Mouse (Mus musculus): ENCODE results near the gene Abl1. TPM values are rescaled to one million over a fixed set of nuclear protein-coding genes. Genes with fewer than 3 reads are reported as not detected.

Gene Abl1
- total RNA-seq, 2 experiments from 2014 or later = 20.9 to 40.4 TPM

- no peak for ATAC-seq (replicated peaks; ENCODE audit: low FRiP score, low TSS enrichment, poor library complexity, severe bottlenecking)
These were observed 122.3 kb downstream of the Abl1 start, which contains the start of gene Qrfp for GRCm38 (mm10) chr2:31810444-31810843. TSS of gene Qrfp (minus strand) at chr2:31810580.

GRCm38 (mm10) chr2:31811086-31811958 is 123.1 kb downstream of the Abl1 start:
- ATAC-seq (replicated peaks; ENCODE audit: low FRiP score, low TSS enrichment, poor library complexity, severe bottlenecking) = no peak

GRCm38 (mm10) chr2:31813641-31814040 is 125.5 kb downstream of the Abl1 start:
- ATAC-seq (replicated peaks; ENCODE audit: low FRiP score, low TSS enrichment, poor library complexity, severe bottlenecking) = no peak

GRCm38 (mm10) chr2:31814699-31815098 is 126.5 kb downstream of the Abl1 start:
- no peak for ATAC-seq (replicated peaks; ENCODE audit: low FRiP score, low TSS enrichment, poor library complexity, severe bottlenecking)

GRCm38 (mm10) chr2:31815367-31815766 is 127.2 kb downstream of the Abl1 start:
- no peak for ATAC-seq (replicated peaks; ENCODE audit: low FRiP score, low TSS enrichment, poor library complexity, severe bottlenecking)

DNA sequence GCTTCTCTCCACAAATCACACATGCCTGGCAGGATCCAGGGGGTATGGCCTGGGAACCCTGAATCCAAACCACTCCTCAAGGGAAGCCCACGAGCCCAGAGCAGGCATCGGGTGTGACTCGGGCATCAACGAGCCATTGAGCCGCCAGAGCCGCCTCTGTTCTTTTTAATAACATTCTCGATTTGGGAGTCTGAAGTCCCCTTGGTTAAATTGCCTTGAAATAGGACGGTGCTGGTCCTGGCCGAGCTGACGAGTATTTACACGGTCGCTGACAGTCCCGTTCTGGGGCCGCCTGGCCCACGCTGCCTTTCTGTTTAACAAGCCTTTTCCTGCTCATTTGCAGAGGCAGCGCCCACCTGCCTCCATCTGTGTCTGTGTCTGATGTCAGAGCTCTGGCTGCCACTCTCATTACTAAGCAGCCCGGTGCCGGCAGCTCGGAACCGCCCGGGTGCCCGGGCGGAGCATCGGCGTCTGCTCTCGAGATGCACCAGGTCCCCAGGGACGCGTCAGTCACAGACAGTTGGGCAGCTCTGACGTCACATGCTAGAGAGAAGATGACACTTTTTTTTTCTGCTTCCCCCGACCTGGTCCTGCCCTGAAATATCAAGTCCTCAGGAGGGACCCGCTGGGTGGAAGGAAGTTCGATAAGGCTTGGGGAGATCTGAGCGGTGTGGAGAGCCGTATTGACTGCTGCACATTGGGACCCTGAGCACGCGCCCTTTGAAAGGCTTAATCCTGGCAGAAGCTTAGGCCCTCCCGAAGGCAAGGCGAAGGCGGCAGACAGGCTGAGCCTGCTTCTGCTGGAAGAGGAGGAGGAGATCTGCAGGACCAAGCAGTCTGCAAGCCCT is 134.6 kb downstream of the Abl1 start:
- no peak for ATAC-seq (replicated peaks; ENCODE audit: low FRiP score, low TSS enrichment, poor library complexity, severe bottlenecking)

GRCm38 (mm10) chr2:31823933-31824730 is 136.0 kb downstream of the Abl1 start:
- no peak for ATAC-seq (replicated peaks; ENCODE audit: low FRiP score, low TSS enrichment, poor library complexity, severe bottlenecking)

- no peak for ATAC-seq (replicated peaks; ENCODE audit: low FRiP score, low TSS enrichment, poor library complexity, severe bottlenecking)
These were observed 137.3 kb downstream of the Abl1 start for GRCm38 (mm10) chr2:31825469-31825911.

- ATAC-seq (replicated peaks; ENCODE audit: low FRiP score, low TSS enrichment, poor library complexity, severe bottlenecking) = no peak
These were observed 138.2 kb downstream of the Abl1 start for GRCm38 (mm10) chr2:31826094-31827085.

DNA sequence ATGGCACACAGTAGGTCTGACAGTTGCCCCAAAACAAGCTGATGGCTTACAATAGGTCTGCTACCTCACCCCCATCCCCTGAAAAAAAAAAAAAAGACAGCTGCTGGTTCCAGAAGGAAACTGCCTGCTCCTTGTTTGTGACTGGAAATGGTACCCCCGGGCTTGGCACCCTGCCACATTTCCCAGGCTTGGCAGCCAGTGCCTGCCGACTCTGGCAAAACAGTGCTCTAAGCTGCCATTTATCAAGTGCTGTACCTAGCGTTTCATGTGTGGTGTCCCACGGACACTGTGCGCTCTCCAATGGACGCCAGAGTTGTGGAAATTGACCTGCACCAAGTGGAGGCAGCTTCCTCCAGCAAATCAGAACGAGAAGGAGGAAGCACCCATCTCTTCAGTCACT is 139.7 kb downstream of the Abl1 start:
- no peak for ATAC-seq (replicated peaks; ENCODE audit: low FRiP score, low TSS enrichment, poor library complexity, severe bottlenecking)

- ATAC-seq (replicated peaks; ENCODE audit: low FRiP score, low TSS enrichment, poor library complexity, severe bottlenecking) = no peak
These were observed 140.2 kb downstream of the Abl1 start for GRCm38 (mm10) chr2:31828311-31828825.

- no peak for ATAC-seq (replicated peaks; ENCODE audit: low FRiP score, low TSS enrichment, poor library complexity, severe bottlenecking)
These were observed 147.9 kb downstream of the Abl1 start for GRCm38 (mm10) chr2:31836091-31836490.

GRCm38 (mm10) chr2:31836985-31837384 is 148.8 kb downstream of the Abl1 start:
- ATAC-seq (replicated peaks; ENCODE audit: low FRiP score, low TSS enrichment, poor library complexity, severe bottlenecking) = no peak

- no peak for ATAC-seq (replicated peaks; ENCODE audit: low FRiP score, low TSS enrichment, poor library complexity, severe bottlenecking)
These were observed 150.7 kb downstream of the Abl1 start for GRCm38 (mm10) chr2:31838868-31839267.

- no peak for ATAC-seq (replicated peaks; ENCODE audit: low FRiP score, low TSS enrichment, poor library complexity, severe bottlenecking)
These were observed 156.6 kb downstream of the Abl1 start for GRCm38 (mm10) chr2:31844729-31845136.

GRCm38 (mm10) chr2:31845512-31845895 is 157.3 kb downstream of the Abl1 start:
- no peak for ATAC-seq (replicated peaks; ENCODE audit: low FRiP score, low TSS enrichment, poor library complexity, severe bottlenecking)

GRCm38 (mm10) chr2:31845896-31846691 is 157.9 kb downstream of the Abl1 start, which contains the start of gene Fibcd1:
TSS of gene Fibcd1 (minus strand) at chr2:31846005.
- no peak for ATAC-seq (replicated peaks; ENCODE audit: low FRiP score, low TSS enrichment, poor library complexity, severe bottlenecking)
